Mouse (Mus musculus): ENCODE measurements around the gene 1700067P10Rik. TPM values are rescaled to one million over a fixed set of nuclear protein-coding genes. Genes with fewer than 3 reads are reported as not detected.

1700067P10Rik gene
- not detected in 2 replicates for polyA plus RNA-seq (2012; rRNA removed)

DNA sequence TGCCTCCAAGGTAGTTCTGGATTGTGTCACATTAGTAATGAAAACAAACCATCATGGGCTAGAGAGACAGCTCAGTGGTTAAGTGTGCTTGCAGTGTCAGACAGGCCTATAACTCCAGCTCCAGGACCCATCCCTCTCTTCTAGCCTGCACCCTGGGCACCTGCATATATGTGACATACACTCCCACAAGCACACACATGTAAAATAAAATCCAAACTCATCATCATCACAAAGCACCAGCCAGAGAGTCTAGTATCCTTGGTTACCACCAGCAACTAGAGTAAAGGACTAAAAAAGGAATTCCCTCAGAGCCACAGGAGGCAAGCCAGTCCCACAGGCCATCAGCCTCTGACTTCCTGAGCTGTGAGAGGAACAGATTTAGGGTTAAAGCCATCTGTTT lies at the start of gene 1700067P10Rik:
Gene 1700067P10Rik, plus strand, starts transcription at position 301 of the 400 bp plus-strand sequence.
- DNase-seq (ENCODE audit: low read depth, low spot score): no peak

DNA sequence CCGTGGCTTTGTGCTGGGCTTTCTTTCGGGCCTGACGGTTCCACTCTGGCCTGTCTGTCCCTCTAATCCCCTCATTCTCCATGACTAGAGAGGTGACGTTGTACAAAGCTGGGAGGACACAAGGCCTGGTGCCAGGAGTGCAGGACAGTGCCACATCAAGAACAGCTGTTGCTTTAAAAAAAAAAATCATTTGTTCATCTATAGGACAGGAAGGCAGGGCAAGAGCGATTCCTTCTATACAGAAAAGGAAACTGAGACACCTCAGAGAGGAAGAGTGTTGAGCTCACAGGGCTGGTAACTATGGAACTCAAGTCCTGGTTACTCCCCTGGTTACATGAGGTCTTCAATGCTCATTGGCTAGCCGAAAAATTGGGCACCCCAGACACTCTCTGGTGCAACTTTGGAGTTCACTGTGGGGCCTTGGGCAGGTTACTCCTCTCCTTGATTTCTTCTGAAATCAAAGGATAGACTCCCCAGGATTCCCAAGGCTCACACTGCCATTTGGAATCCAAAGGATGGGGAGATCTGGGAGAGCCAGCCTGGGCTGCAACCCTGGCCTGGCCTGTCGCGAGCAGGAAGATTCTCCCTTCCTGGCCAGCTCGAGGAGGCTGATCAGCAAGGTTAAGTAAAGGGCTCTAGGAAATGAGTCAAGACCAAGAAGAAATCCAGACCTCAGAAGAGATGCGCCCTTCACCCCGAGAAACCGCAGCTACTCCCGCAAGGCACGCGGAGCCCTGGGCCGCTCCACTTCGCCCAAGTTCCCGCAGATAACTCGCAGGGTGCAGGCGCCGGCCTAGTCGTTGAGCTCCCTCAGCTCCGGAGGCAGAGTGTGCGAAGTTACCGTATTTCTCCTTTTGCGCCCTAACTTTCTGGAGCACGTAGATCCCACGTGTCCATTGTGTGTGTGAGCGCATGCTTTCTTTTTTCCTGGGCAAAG lies 47.5 kb upstream of the 1700067P10Rik start:
- 4% methylated on average over 29 of the region's 29 CpGs for WGBS
- peak; percentile 65 for DNase-seq (ENCODE audit: low read depth, low spot score)

DNA sequence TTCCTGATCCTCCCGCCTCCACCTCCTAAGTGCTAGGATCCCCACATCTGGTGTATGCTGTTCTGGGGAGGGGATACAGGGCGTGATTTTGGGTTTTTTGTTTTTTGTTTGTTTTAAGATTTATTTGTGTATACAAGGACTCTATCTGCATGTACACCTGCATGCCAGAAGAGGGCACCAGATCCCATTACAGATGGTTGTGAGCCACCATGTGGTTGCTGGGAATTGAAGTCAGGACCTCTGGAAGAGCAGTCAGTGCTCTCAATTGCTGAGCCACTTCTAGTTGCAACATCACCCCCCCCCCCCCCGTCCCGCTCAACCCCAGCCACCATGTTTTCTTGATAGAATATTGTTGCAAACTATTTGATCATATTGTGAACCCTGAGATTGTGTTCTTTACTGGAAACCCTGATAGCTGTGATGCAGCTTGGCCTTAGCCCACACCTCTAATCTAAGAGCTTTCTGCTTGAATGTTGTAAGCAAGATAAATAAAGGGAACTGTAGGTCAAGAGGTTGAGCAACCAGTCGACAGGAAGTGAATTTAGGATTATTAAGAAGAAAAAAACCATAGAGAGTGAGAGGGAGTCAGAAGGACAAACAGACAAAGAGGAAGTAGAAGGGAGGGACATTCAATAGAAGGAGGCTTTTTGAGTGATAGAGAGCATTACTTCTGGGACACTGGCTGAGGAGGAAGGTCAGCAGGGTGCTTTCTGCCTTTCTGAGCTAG lies 45.8 kb upstream of the 1700067P10Rik start:
- 58% methylated on average over 5 of the region's 5 CpGs for WGBS
- no peak for DNase-seq (ENCODE audit: low read depth, low spot score)

DNA sequence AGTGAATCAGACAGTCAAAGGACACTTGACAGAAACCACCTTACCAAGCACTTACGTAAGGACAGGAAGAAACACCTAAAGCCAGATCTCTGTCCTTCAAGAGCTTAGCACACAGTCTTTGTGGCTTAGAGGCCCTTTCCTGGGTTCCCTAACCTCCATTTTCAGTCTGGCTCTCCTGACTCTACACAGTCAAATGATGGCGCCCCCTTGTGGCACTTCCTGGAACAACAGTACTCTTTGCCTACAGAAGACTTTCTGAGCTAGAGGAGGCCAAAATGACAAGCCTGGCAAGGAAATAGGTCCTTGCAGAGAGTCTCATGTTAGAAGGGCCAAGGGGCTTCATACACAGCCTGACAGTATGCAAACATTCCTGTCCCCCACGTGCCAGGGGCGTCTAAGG lies 43.5 kb upstream of the 1700067P10Rik start:
- 40% methylated on average over 4 of the region's 4 CpGs for WGBS
- no peak for DNase-seq (ENCODE audit: low read depth, low spot score)

DNA sequence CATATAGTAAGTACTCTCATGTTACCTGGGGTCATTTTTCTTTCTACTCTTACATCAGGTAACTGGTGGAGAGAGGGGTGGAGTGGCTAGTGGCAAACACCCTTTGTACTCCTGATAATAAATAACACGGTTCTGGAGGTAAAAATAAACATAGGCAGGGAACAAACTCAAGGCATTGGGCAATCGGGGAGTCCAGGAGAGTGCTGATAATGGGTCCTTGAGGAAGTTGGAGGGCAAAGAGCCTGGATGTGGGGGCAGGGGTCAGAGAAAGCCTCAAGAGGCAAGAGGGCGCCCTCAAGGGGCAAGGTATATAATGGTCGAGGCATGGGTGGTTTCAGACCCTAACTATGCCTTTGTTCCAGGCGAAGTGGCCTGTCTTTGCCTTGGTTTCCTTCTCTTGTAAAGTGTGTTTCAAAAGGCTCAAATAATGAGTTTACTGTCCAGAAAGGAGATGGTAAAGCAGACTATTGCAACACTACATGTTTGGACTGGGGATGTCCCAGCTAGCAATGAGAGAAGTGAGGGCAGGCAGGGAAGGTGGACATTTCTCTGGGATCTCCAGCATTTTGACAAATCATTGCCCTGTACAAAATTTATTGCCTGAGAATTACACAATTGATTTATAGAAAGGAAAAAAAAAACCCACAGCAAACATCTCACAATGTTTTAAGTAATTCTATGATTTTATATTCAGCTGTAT lies 37.3 kb upstream of the 1700067P10Rik start:
- no peak for DNase-seq (ENCODE audit: low read depth, low spot score)
- WGBS: 40% methylated on average over 5 of the region's 5 CpGs

DNA sequence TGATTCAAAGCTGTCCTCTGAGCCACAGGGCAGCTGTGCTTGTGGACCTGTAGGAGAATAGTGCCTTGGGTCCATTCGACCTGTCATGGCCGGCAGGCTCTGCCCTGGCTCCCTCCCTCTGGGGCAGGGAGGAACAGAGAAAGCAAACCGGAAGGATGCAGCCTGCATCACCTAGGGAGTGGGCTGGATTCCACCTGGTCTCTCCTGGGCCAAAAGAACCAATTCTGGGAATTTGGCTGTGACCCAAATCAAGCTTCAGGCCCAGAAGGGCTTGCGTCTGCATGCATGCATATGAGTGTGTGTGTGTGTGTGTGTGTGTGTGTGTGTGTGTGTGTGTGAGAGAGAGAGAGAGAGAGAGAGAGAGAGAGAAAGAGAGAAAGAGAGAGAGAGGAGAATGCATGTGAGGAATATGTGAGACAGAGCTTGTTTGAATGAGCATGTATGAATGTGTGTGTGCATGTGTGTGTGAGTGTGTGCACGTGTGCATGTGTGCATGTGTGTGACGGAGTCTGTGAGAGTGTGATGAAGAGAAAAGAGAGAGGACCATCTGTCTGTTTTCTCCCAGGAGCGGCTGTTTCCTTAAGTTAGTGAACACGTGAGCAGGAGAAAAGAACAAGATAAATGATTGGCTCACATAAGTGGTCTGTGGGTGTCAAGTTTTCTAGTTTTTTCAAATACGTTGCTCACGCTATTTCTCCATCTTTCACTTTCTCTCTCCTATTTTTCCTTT lies 36.6 kb upstream of the 1700067P10Rik start:
- 78% methylated on average over 10 of the region's 10 CpGs for WGBS
- no peak for DNase-seq (ENCODE audit: low read depth, low spot score)

DNA sequence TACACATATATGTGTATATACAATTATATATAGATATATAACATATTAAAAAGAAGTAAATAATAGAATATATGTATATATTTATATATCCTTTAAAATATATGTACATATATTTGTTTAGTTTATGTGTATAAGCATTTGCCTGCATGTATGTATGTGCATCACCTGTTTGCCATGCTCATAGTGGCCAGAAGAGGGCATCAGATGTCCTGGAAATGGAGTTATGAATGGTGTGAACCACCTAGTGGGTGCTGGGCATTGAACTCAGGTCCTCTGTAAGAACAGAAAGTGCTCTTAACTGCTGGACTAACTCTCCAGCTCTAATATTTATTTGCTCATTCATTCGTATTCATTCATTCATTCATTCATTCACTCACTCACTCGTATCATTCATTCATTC lies 35.5 kb upstream of the 1700067P10Rik start:
- WGBS: 71% methylated on average over 2 of the region's 2 CpGs

DNA sequence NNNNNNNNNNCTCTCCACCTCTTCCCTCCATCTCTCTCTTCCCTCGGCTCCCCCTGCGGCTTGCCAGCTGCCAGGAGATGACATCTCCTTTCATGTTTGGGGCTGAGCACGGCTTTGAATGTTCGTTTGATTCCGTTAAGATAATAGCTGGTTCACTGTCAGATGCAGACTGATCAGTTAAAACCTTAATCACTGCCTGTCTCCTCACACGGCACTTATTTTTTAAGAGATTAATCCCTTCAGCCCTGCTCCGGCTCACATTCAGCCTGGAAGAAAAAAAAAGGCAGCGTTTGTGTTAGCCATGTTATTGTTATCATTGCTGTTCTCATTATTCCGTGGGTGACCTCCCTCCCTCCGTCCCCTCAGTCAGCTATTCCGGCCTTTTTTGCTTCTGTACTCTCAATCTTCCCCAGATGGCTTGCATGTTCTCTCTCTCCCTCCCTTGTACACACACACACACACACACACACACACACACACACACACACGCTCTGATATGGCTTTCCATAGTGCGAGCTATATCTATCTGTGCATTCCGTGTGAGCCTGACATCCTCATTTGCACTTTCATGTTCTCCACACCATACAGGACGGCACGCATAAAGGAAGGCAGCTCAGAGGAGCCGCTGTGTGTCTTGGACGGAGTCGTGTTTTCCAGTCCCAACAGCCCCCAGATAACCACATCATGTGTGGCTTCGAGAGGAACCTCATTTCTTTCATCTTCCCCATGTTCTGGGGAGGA lies 33.9 kb upstream of the 1700067P10Rik start:
- no peak for DNase-seq (ENCODE audit: low read depth, low spot score)
- 62% methylated on average over 20 of the region's 20 CpGs for WGBS

More for the DNA sequence above, 35.5 kb upstream of the 1700067P10Rik start:
- DNase-seq (ENCODE audit: low read depth, low spot score): no peak

DNA sequence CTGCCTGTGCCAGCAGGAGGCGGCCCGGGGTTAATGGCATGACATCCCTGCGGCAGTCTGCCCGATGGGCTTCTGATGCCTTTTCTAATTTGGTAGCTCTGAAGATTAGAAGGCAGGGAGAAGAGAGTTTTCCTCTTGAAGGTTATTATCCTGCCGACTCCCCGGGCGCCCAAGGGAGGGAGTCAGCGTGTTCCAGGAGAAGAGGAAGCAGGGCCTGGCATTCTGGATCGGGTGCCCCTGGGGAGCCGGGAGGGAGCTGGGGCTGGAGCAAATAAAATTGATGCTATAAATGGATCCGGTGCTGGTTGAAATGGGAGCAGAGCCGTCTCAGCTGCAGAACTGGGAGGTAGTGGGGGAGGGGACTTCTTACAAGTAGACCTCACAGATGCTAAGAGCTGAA lies 31.7 kb upstream of the 1700067P10Rik start:
- WGBS: 21% methylated on average over 12 of the region's 12 CpGs
- DNase-seq (ENCODE audit: low read depth, low spot score): no peak

DNA sequence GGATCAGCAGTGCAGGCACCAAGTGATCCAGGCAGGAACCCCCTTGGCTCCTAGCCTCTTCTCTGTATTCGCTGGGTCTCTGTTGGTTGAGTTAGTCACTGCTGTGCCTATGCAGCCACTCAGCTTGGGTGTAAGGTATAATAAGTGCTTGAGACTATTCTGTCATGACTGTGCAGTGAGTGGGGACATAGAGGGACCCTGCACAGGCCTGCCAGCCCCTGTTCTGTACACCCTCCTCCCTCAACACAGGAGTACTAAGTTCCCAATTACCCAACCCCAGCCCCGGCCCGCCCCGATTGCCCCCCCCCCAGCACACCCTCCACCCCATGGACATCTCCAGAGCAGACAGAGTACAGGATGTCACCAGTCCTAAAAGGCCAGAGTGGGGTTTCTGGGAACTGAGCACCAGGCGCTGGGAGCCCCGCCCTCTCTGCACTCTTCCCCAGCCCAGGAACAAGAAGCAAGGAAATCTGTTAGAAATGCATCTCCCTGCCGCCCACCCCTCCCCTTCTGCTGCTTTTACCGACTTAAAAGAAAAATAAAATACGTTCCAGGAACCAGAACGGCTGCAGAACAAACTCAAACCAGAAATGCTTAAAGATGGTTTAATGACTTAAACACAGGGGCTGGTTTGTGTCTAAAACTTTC lies 24.8 kb upstream of the 1700067P10Rik start:
- DNase-seq (ENCODE audit: low read depth, low spot score): no peak
- WGBS: 40% methylated on average over 10 of the region's 10 CpGs

DNA sequence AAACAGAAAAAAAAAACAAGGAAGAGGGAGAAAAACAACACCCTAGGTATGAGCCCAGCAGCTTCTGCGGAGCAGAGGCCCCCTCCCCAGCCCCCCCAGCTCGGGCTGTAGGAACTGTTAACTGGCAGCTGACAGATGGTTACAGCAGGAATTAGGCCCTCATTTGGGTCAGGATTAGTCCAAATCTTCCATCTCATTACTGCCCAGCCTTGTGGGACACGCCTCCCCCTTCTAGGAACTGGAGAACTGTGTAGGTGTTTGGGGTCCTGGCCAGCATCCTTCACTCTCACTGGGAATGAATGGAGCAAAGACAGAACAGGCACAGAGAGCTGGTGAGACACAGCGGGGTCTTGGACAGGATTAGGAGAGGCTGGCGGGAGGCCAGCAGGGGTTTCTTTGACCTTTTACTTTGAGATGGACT lies 24.0 kb upstream of the 1700067P10Rik start:
- DNase-seq (ENCODE audit: low read depth, low spot score): no peak
- WGBS: 72% methylated on average over 5 of the region's 5 CpGs

DNA sequence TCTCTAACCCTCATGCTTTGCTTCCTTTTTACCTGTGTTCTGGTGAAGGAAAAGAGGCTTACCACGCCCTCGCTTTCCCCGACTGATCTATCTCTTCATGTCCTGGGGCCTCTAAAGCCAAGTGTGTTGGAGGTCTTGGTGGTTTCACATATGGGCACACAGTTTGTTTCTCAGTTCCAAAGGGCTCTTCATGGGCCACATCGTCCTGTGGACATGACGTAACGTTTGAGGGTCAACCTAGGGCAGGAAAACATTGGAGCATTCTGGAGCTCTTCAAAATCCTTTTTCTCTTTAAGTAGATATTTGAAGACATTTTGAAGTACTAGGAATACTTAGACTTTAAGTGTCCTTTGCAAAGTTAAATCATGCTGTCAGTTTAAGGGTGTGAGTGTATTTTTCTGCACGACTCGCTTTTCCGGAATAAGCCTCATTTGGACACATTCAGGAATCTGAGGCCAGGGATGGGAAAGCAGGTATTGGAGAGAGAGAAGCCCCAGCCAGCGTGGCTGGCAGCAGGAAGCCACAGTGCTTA lies 22.0 kb upstream of the 1700067P10Rik start:
- WGBS: 71% methylated on average over 10 of the region's 10 CpGs
- no peak for DNase-seq (ENCODE audit: low read depth, low spot score)

DNA sequence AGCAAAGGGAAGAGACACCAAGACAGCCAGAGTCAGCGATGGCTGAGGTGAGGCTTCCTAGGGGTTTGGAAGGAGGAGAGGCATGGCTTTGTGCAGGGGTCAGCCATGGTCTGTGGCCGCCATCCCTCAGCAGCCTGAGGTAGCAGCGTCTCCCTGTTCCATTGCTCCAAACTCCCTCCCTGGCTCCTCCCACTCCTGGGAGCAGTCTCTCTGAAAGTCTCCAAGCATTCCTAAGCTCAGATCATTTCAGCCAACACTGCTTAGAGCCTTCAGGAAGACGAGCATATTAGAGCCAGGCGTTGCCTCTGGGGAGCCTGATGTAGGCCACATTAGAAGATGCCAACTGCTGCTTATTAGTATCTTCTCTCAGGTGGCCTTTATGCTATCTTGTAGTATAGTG lies 21.4 kb upstream of the 1700067P10Rik start:
- DNase-seq (ENCODE audit: low read depth, low spot score): no peak
- WGBS: 61% methylated on average over 5 of the region's 5 CpGs

DNA sequence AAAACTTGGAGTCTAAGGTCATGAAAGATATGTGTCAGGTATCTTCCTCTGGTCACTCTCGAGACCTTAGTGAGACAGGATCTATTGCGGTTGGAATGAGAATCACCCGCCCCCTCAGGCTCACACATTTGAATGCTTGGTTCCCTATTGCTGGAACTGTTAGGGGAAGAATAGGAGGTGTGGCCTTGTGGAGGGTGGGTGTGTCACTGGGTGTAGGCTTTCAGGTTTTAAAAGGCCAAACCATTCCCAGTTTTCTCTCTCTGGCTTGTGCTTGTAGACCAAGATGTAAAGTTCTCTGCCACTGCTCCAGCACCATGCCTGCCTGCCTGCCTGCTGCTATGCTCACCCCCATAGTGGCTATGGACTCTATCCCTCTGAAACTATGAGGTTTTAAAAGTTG lies 8.5 kb upstream of the 1700067P10Rik start:
- WGBS: 65% methylated on average over 3 of the region's 3 CpGs
- no peak for DNase-seq (ENCODE audit: low read depth, low spot score)

DNA sequence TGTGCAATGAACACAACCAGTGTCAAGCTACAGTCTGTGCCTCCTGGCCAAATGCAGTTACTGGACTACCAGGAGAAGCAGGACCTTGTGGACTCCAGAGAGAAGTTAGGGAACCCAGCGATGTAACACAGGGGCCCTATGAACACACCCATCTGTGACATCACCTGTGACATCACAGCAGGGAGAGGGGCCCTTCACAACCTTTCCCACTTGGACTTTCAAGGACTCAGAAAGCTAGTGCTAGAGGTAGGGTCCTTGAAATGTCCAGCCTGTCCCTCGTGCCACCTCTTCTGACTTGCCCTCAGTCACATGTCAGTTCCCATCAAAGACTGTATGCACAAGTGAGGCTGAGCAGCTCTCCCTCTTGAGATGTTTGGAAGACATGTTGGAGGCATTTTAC lies 327 bp downstream of the 1700067P10Rik start:
- 76% methylated on average over 2 of the region's 2 CpGs for WGBS
- no peak for DNase-seq (ENCODE audit: low read depth, low spot score)

DNA sequence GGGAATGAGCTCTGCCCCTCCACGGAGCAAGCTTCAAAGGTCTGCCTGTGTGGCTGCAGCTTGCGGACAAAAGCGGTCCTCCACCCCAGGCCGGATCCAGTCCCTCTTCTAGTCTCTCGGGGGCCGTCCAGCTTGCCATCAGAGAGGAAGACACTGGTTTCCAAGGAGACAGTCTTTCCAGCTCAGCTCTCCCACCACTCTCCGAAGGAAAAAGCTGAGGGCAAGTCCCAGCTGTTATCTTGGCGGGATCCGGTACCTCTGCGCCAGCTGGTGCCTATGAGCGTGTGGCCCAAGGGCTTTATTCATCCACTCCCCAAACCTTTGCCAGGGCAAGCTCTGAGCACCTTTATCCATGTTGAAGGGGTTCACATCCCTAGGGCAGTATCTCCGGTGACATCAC lies 1.2 kb downstream of the 1700067P10Rik start:
- no peak for DNase-seq (ENCODE audit: low read depth, low spot score)
- 87% methylated on average over 12 of the region's 12 CpGs for WGBS

DNA sequence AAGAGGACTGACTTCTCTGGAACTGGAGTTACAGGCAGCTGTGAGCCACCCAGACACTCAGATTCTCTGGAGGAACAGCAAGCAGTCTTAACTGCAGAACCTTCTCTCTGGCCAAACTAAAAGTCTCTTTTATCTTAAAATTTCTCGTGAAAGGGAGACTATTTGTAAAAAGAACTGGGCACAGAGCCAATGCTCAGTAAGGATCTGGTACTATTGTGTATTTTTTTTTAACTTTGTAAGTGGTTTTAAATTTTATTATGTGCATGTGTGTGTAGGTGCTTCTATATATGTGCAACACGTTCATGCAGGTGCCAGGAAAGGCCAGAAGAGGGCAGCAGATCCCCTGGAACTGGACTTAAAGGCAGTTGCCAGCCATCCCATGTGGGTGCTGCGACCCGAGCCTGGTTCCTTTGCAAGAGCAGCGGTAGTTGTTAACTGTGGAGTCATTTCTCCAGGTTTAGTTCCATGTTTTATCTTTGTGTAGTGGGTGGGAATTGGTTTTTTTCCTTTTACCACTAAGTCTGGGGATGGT lies 4.2 kb downstream of the 1700067P10Rik start:
- 71% methylated on average over 5 of the region's 5 CpGs for WGBS
- DNase-seq (ENCODE audit: low read depth, low spot score): no peak

Data from large intestine, adult 2 months (tissue).